Mouse (Mus musculus): ENCODE measurements around the gene Glg1.

- no peak for TF ChIP-seq CTCF (IDR thresholded peaks at IDR 0.05; ENCODE audit: control insufficient read depth, insufficient read depth, insufficient read length)
- no peak for TF ChIP-seq MYOD1 (IDR thresholded peaks at IDR 0.05; ENCODE audit: control insufficient read depth, insufficient read length, low read depth)
- TF ChIP-seq MYOG (IDR thresholded peaks at IDR 0.05; ENCODE audit: control insufficient read depth, extremely low read depth, insufficient read length): no peak
Observed at GRCm38 (mm10) chr8:111203341-111203740, 55.7 kb downstream of the Glg1 start.

All from C2C12 (cell line).